Mouse (Mus musculus) thymus, postnatal 0 days (tissue): ENCODE data around the gene Olfm2. TPM values are rescaled to one million over a fixed set of nuclear protein-coding genes. Genes with fewer than 3 reads are reported as not detected.
A peak's percentile ranks its signal among the peaks of the same experiment; 100 is the strongest.

ENCODE experiments used
- DNase-seq: peaks from one replicate; pipeline ENCODE4 v3.0.0-alpha.2; 2015; ENCODE audit warnings: low spot score
- polyA plus RNA-seq: library from polyadenylated mRNA; unstranded; fragments of >200 nt; fragmentation: Nextera tagmentation; extraction: Ambion mirVana; gene quantifications from 2 replicates; pipeline ENCODE4 v1.2.1, GENCODE M21; 2015

Olfm2 gene
- polyA plus RNA-seq, result 0.24 and 0.52 TPM in 2 replicates

GRCm38 (mm10) chr9:20746017-20746660 lies at the start of gene Olfm2:
Gene Olfm2 (minus strand): TSS chr9:20746349.
- DNase-seq, result no peak

DNA sequence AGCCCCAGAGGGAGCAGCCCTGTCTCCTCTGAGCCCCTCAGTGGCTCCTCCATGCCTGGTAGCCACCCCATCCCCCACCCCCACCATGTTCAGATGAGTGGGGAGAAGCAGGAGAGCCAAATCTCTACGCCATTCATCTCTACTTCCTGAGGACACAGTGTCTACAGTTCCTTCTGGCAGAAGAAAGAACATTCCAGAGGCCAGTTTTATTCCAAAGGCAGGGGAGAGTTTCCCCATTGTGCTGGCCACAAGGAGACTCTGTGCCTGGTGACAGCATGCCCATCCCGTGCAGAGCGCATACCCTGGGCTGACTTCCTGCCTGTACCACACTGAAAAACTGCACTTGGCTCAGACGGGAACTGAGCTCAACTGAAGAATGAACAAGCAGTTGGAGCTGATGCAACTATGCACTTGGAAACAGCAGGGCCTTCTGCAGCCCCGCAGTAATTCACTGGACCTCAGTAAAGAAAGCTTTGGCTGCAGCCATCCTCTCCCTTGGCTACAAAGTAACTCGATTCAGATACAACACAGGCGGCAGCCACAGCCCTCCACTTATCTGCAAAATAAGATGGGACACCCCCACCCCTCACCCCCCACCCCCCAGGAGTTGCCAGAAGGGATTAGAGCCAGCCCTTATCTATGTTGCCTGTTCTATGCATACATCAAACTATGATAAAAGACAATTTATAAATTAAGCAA lies 48.1 kb upstream of the Olfm2 start:
- no peak for DNase-seq

DNA sequence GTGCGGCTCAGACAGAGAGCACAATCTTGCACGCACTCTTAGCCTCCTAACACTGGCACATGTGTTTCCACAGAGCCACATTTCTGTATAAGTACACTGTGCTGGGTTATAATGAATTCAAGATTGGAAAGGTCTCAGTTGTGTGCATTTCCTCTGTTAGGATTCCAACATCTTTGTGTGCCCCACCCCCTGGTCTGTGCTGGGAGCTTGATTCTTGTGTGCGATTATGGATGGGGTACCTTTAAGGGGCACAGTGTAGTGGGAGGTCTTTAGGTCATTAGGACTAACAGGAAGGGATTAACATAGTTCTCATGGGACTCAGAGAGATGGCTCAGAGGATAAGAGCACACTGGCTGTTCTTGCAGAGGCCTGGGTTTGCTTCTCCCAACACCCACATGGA lies 44.2 kb upstream of the Olfm2 start:
- no peak for DNase-seq

DNA sequence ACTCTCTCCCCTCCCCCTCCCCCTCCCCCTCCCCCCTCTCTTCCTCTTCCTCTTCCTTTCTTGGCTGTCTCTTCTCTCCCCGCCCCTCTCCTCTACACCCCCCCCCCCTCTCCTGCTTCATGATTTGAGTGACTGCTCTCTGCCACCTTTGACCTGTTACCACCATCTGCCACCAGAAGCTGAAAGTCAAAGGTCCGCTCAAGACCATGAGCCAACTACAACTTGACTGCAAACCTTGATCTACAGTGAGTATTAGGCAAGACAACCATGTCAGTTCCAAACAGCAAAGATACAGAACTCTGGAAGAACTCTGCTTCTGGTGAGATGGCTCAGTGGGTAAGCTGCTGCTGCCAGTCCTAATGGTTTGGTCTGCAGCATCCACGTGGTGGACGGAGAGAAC lies 43.5 kb upstream of the Olfm2 start:
- DNase-seq, result no peak

DNA sequence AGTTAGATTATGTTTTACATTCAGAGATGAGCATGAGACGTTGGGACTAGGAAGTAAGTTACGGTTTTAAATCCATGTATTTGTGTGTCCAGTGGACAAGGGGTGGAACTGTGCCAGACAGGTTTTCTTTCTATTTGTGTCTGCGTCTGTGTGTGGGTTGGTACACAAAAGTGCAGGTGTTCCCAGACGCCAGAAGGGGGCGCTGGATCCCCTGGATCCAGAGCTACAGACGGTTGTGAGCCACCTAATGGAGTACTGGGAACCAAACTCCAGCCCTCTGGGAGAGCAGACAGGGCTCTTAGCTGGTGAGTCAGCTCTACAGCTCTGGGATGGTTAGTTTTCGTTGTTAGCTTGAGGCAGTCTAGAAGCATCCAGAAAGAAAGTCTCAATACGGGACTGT lies 41.8 kb upstream of the Olfm2 start:
- DNase-seq, result no peak

- DNase-seq, result no peak
These were observed 38.9 kb upstream of the Olfm2 start for GRCm38 (mm10) chr9:20785055-20785454.

GRCm38 (mm10) chr9:20781286-20781685 lies 35.1 kb upstream of the Olfm2 start:
- no peak for DNase-seq

DNA sequence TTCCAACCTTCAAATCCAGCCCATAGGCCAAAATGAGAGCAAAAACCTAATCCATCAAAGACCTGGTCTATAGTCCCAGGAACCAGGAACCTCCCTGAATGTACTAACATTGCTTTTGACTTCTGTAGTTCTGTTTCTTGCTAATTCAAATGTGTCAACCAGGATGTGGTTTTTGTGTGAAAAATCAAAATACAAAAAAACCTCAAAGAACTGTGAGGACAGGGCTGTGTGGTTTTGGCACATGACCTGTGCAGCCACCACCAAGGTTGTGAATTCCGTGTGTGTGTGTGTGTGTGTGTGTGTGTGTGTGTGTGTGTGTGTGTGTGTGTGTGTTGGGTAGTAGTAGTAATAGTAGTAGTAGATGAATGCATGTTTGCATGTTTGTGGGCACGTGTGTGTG lies 19.1 kb upstream of the Olfm2 start:
- peak; percentile 8 for DNase-seq

- no peak for DNase-seq
These were observed 16.9 kb upstream of the Olfm2 start for GRCm38 (mm10) chr9:20763099-20763498.

DNA sequence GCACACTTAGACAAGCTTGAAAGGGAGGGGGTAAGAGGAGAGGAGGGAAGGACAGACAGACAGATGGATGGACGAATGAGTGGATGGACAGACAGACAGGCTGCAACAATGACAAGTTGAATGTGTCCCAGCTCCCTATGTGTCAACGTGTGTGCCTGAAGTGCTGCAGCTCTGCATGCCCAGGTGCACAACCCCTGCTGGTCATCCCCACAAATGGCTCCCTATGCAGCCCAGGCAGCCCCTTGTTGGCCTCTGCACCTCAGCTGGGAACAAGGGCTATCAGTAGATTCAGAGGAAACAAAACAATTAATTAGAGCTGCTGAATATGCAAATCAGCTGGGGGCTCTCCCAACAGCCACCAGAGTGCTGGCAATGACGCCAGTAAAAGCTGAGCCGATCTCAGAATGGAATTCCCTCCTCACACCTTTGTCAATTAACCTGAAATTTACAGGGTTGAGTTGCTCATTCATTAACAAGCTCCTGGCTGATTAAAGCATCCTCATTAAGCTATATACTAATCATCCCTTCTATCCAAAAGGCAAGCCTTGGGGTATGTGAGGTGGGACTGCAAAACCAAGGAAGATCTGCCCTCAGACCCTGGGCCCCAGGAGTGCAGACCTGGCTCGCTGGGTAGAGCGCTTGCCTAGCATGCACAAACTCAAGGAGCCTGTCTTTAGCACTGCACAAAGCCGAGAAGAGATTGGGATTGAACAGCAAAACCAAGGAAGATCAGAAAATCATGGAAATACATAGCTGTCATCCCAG lies 16.2 kb upstream of the Olfm2 start:
- no peak for DNase-seq

- DNase-seq, result no peak
These were observed 15.2 kb upstream of the Olfm2 start for GRCm38 (mm10) chr9:20761388-20761787.

DNA sequence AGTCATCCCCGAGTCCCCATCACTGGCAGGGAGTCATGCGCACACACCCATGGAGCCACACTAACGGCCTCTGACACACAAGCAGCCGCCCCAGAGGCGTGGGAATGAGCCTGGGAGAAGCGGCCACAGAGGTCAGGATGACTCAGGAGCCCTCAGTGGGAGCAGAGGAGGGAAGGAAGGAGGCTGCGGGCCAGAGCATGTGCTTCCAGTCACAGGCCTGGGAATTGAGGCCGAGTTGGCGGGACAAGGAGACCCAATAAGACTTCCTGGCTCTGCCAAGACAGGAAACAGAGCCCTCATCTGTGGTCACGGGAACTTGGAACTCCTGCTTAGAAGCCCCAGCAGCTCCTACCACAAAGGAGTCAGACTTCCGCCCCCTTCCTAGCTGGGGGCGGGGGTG lies 14.7 kb upstream of the Olfm2 start:
- no peak for DNase-seq

GRCm38 (mm10) chr9:20758896-20759295 lies 12.7 kb upstream of the Olfm2 start:
- DNase-seq, result no peak

GRCm38 (mm10) chr9:20758243-20758642 lies 12.1 kb upstream of the Olfm2 start:
- DNase-seq, result no peak

- peak; percentile 73 for DNase-seq
These were observed 11.2 kb upstream of the Olfm2 start for GRCm38 (mm10) chr9:20757087-20757955.

GRCm38 (mm10) chr9:20756081-20756700 lies 10.0 kb upstream of the Olfm2 start:
- no peak for DNase-seq

DNA sequence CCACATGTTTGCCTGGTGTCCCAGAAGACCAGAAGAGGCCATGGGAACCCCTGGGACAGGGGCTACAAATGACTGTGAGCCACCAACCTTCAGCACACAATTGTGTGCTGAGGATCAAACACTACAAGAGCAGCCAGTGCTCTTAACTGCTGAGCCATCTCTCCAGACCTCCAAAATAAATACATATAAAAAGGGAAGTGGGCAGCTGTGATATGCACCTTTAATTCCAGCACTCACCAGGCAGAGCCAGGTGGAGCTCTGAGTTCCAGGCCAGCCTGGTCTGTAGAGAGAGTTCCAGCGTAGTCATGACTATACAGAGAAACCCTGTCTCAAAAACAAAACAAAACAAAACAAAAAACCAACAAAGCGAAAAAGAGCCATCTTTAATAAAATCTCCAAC lies 8.2 kb upstream of the Olfm2 start:
- DNase-seq, result no peak

DNA sequence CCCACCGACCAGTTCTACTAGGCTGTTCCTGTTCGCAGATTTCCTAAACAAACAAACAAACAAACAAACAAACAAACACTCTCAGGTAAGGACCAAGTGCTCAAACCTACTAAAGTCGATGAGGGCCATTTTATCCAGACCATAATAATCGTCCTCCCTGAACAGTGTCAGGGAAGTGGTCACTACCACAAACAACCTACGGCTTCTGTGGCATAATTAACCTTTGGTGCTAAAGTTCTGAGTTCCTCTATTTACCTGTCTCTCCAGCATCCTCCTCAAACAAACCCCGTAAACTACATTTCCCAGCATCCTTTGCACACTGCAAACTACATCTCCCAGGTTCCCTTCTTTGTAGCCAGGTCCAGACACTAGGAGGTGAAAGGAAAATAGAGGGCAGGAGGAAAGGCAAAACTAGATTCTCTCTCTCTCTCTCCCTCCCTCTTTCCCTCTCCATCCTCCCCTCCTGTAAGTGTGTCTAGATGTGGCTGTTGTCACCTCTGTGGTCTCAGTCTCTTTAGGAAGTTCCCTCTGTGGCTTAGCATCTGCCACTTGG lies 5.4 kb upstream of the Olfm2 start:
- peak; percentile 33 for DNase-seq

DNA sequence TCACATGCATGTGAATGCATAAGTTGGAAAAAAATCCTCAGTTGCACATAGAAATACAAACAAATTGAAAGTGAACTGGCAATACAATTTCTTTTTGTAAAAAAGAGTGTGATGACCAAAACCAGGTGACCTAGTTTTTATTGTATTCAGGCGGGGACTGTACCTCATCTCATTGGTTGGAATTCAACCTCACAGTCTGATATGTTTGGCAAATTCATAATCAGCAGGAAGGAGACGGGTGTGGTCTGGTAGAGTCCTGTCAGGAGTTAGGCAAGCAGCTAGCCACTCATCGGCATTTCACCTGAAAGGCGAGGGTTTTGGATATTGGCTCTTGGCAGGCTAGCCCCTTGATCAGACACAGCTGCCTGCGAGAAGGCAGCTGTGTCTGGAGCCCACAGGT lies 3.1 kb upstream of the Olfm2 start:
- no peak for DNase-seq

- no peak for DNase-seq
These were observed 2.4 kb upstream of the Olfm2 start for GRCm38 (mm10) chr9:20748540-20748939.

- no peak for DNase-seq
These were observed 1.5 kb upstream of the Olfm2 start for GRCm38 (mm10) chr9:20747682-20748081.
